Mouse (Mus musculus) common myeloid progenitor, adult 5-6 weeks (primary cell): ENCODE measurements around the gene Ddx3y. TPM values are rescaled to one million over a fixed set of nuclear protein-coding genes. Genes with fewer than 3 reads are reported as not detected.

Experiments
- ATAC-seq: replicated peaks from 2 replicates; pipeline ENCODE4 v1.8.0; 2016; ENCODE audit warnings: low read depth, mild to moderate bottlenecking, moderate TSS enrichment, inconsistent platforms; ENCODE audit not compliant: poor library complexity, severe bottlenecking
- total RNA-seq: library from RNA; stranded (forward); fragments of 200-1000, 187-1606 nt; gene quantifications from 2 replicates; pipeline ENCODE4 v1.2.3, GENCODE M21; 2017

Ddx3y gene
- total RNA-seq = 82.8 and 86.1 TPM in 2 replicates

DNA sequence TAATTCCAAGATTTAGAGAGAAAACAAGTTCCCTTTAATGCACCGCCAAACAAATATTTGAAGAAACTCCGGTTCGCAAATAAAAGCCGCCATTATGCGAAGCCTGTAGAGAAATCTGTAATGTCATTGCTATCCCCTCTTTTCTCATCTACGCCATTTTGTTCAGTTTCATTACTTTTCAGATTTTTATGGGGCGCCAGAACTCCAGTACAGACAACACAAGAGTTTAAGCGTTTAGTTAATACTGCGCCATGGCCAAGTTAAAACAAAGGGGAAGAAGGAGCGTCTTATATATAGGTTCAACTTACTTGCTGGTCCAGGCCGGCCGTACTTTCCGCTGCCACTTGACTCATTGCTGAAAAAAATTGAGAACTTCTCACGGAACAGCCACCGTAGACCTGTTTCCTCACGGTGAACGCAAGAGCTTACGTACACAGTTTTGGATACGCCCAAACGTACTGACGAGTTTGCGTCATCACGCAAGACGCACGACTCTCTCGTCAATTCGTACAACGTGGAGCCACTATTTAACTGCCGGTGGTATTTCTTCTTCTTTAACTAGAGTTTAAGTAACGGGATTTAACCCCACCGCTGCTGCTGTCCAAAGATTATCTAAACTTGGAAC is at the start of gene Ddx3y:
Gene Ddx3y (minus strand): TSS at position 459 of the 625 bp plus-strand sequence.
- peak; percentile 99 for ATAC-seq

GRCm38 (mm10) chrY:1293708-1294107 is 7.3 kb upstream of the Ddx3y start:
- ATAC-seq = no peak

GRCm38 (mm10) chrY:1285735-1286134 is 694 bp downstream of the Ddx3y start:
- peak; percentile 67 for ATAC-seq

GRCm38 (mm10) chrY:1246117-1246516 is 40.3 kb downstream of the Ddx3y start:
- ATAC-seq = no peak

DNA sequence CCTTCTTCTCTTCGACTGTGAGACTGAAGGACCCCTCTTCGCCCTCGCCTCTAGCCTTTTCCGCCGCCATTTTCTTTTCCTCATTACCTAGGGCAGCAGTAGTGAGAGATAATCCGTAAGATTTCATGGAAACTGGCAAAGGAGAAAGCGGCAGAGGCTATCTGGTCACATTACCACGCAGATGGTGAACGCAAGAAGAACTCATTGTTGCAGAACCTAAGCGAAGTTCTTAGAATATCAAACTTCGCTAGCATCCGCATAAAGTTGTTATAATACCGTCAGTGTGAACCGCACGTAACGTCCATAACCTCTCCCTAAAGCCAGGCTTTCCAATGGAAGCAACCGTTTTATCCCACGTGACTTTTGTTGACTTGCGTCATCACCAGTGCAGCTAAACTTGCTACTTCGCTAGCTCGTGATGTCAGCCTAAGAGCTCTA is 41.0 kb downstream of the Ddx3y start, which contains the start of gene Uty:
Gene Uty (minus strand): TSS at position 334 of the 438 bp plus-strand sequence.
- ATAC-seq = peak; percentile 99

DNA sequence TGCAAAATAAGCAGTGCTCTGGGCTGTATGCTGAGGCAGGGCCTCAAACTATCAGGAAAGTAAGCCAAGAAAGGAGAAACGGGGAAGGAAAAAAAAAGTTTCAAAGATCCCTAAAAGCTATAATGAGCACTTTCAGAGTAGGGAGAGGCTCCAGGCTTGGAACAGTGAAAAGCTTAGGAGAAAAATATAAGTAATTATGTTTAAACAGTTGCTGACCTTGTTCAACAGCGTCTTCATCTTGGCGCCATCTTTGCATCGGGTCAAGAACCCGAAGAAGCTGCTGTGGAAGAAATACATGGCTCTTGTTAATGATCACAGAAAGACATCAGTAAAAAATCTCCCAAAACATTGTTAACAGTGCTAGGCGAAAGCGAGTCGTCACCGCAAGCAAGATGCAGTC is 41.5 kb downstream of the Ddx3y start:
- 0 out of 2 replicates have a peak, but pooled peaks have one; percentile 13 for ATAC-seq

DNA sequence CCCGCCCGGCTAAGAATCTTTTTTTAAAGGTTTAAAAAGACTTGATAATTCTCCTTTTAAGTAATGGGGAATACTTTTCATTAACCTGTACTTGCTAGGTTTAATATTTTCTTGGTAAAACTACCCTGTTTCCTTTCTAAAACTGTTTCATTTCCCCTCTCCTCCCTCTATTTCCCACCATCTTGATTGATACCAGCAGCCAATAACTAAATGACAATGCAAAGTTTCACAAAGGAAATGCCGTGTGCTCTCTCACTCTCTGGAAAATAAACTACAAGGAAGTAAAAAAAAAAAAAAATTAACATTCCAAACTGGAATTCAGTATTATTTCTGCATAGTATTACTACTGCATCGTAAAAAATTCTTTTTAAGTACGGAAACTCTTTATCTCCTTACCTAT is 42.0 kb downstream of the Ddx3y start:
- ATAC-seq = no peak; the same call in 1 of the 2 replicates

DNA sequence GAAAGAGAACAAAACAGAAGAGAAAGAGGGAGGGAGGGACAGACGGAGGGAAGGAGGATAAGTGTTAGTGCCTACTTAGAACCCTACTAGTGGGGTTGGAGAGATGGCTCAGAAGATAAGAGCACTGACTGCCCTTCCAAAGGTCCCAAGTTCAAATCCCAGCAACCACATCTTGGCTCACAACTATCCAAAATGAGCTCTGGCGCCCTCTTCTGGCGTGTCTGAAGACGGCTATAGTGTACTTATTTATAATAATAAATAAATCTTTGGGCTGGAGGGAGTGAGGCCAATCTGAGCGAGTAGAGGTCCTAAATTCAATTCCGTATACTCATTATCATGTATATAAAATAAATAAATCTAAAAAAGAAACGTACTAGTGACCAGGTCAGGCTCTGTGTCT is 66.4 kb downstream of the Ddx3y start:
- no peak for ATAC-seq

Other genes with a start within 250 kb of the Ddx3y start
- 38.1 and 38.2 TPM in 2 replicates for gene Uty, start 40.9 kb downstream of the Ddx3y start, total RNA-seq
- gene Usp9y, start 173.2 kb upstream of the Ddx3y start, total RNA-seq = not detected in 2 replicates